Mouse (Mus musculus): Measurements from ENCODE around the gene Fgfr2. TPM values are rescaled to one million over a fixed set of nuclear protein-coding genes. Genes with fewer than 3 reads are reported as not detected.

Fgfr2 gene
- total RNA-seq, 2 experiments from 2014 or later = 1.7 to 3.7 TPM

- ATAC-seq (replicated peaks; ENCODE audit: low FRiP score, poor library complexity, severe bottlenecking) = no peak
These were observed 2157.2 kb downstream of the Fgfr2 start for GRCm38 (mm10) chr7:130965909-130966365.

GRCm38 (mm10) chr7:130965396-130965795, 2157.8 kb downstream of the Fgfr2 start:
- no peak for ATAC-seq (replicated peaks; ENCODE audit: low FRiP score, poor library complexity, severe bottlenecking)

DNA sequence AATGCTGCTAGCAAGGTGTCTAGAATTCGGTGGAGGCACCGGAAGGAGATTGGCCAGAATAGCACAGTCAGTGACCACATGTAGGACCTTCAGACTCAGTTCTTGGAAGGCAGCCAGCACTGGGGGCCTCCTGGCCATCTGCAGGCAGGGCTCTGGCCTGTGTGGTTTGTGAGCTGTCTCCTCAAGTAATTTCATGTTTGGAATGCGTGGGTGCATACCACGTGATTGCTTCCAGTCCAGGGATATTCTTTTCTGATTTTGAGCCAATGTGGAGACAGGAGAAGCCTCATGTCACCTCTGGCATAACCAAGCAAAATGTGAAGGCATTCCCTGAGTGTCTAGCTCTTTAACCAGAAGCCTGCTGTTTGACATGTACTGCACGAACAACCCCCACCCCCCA, 2158.5 kb downstream of the Fgfr2 start:
- ATAC-seq (replicated peaks; ENCODE audit: low FRiP score, poor library complexity, severe bottlenecking) = no peak

GRCm38 (mm10) chr7:130961429-130961828, 2161.7 kb downstream of the Fgfr2 start:
- ATAC-seq (replicated peaks; ENCODE audit: low FRiP score, poor library complexity, severe bottlenecking) = no peak

- ATAC-seq (replicated peaks; ENCODE audit: low FRiP score, poor library complexity, severe bottlenecking) = no peak
These were observed 2163.3 kb downstream of the Fgfr2 start for GRCm38 (mm10) chr7:130959868-130960267.

- ATAC-seq (replicated peaks; ENCODE audit: low FRiP score, poor library complexity, severe bottlenecking) = no peak
These were observed 2164.6 kb downstream of the Fgfr2 start for GRCm38 (mm10) chr7:130958551-130958950.

DNA sequence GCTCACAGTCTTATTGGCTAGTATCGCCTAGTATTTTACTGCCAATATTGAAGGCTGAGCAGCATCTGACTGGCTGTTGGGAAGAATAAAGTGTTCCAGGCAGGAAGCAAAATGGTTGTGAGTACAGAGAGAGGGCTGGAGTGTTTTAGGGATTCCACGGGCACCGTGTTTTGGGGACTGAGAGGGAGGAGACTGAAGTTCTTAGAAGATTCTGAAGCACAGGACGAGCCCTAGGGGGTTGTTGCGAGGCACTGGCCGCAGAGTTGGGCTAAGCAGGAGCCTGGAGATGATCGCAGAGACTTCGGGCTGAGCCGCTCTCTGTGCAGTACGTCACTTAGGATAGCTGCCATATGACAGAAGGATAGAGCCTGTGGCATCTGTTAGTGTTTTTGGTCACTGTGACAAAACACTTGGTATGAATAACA, 2169.0 kb downstream of the Fgfr2 start:
- ATAC-seq (replicated peaks; ENCODE audit: low FRiP score, poor library complexity, severe bottlenecking) = no peak

DNA sequence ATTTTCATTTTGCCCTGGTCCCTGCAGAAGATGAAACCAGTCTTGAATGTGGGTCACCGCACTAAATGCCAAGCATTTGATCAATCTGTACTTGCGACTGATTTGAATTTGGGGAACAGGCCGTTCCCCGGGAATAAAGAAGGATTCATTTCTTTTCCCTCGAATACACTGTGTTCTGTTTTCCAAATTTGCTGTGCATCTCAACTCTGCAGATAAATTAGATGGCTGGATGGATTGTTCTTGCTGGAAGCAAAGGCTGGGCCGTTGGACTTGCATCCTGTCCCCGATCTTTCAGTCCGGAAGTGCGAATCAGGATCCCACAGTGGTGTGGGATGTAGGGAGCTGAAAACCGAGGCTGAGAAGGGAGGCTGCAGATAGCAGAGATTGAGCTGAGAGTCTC, 2169.8 kb downstream of the Fgfr2 start:
- no peak for ATAC-seq (replicated peaks; ENCODE audit: low FRiP score, poor library complexity, severe bottlenecking)

- no peak for ATAC-seq (replicated peaks; ENCODE audit: low FRiP score, poor library complexity, severe bottlenecking)
These were observed 2172.1 kb downstream of the Fgfr2 start for GRCm38 (mm10) chr7:130951004-130951403.

- ATAC-seq (replicated peaks; ENCODE audit: low FRiP score, poor library complexity, severe bottlenecking) = no peak
These were observed 2172.7 kb downstream of the Fgfr2 start for GRCm38 (mm10) chr7:130950482-130950881.

GRCm38 (mm10) chr7:130949331-130949751, 2173.8 kb downstream of the Fgfr2 start:
- no peak for ATAC-seq (replicated peaks; ENCODE audit: low FRiP score, poor library complexity, severe bottlenecking)

DNA sequence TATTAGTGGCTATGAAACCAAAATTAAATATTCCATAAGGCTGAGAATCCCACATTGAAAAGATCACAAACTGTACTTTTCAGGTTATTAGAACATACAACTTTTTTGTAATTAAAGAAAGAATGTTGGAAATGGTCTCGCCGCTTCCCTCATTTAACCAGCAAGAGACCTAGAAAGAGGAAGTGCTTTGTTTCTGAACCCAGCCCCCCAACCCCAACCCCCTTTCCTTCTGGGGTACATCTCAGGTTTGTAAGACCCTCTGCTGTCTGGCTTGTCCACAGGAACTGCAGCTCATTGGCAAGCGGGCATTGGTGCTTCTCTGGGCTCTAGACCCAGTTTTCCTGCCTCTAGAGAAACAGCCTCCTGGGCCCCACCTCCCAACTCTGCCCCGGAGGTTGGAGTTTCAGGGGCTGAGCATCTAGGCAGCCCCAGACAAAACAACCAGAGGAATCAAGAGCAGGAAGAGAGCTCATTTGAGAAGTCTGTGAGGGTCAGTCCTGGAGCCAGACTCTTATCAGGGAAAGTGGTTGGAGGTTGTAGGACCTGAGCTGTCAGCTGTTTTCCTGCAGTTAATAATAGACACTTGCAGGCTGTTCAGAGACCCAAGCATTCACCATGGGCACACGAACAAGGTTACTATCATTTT, 2174.5 kb downstream of the Fgfr2 start:
- no peak for ATAC-seq (replicated peaks; ENCODE audit: low FRiP score, poor library complexity, severe bottlenecking)

DNA sequence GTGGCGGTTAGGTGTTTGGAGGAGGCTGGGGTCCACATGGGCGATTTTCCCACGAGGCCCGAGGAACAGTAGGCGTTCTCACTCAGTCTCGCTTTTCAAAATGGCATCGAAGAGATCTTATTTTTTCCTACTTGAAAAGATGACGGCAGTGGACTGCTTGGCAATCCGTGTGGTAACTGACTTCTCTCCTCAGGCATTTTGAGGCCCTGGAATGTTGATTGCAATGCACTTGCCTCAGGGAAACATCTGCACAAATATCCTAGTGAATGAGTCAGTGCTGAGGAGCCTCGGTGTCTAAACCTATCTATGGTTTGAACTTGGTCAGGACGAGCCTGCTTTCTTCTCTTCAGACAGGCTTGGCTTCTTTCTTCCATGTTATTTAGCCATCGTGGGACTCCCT, 2176.8 kb downstream of the Fgfr2 start:
- no peak for ATAC-seq (replicated peaks; ENCODE audit: low FRiP score, poor library complexity, severe bottlenecking)

- ATAC-seq (replicated peaks; ENCODE audit: low FRiP score, poor library complexity, severe bottlenecking) = no peak
These were observed 2177.4 kb downstream of the Fgfr2 start for GRCm38 (mm10) chr7:130945730-130946129.

GRCm38 (mm10) chr7:130944766-130945475, 2178.2 kb downstream of the Fgfr2 start:
- ATAC-seq (replicated peaks; ENCODE audit: low FRiP score, poor library complexity, severe bottlenecking) = no peak

DNA sequence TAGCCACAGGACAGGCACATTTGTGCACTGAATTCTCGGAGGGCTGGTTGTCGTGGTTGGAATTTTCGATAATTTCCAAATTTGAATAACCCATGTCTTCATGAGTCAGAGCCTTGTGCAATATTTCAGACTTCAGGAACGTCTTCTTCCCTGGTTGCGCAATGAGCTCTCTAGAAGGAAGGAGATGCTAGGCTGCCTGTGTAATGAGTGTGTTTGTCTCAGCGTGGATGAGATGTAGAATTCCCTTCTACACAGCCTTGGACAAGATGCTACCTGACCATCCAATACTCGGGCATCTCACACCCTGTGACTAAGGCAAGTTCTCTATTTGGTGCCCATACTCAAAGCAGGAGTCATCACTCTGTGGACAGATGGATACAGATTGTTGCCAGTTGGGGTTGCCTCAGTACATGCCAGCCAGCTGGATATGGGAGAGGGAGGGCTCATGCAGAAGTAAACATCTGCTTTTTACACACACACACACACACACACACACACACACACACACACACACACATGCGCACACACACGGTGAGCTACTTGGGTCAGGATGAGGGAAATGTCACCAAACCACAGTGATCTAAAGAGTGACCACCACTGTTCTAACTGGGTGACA, 2179.8 kb downstream of the Fgfr2 start:
- no peak for ATAC-seq (replicated peaks; ENCODE audit: low FRiP score, poor library complexity, severe bottlenecking)

- no peak for ATAC-seq (replicated peaks; ENCODE audit: low FRiP score, poor library complexity, severe bottlenecking)
These were observed 2182.4 kb downstream of the Fgfr2 start for GRCm38 (mm10) chr7:130940733-130941132.

DNA sequence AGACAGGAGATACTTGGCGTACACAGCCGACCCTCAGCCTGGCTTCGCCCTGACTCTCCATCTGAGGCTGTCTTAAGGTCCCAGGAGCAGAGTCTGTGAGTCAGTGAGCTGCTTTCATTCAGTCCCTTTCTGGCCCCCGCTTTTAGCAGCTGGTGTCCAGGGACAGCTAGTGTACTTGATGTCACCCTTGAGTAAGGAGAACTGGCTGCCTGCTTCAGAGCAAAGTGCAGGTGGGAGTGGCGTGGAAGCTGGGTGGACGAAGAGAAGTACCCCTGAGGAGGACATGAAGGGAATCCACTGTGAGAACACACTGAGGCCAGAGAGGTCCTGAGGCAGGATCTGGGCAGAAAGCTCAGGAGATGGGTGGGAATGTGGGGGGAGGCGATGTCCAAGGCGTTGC, 2184.3 kb downstream of the Fgfr2 start:
- no peak for ATAC-seq (replicated peaks; ENCODE audit: low FRiP score, poor library complexity, severe bottlenecking)

GRCm38 (mm10) chr7:130938005-130938404, 2185.1 kb downstream of the Fgfr2 start:
- ATAC-seq (replicated peaks; ENCODE audit: low FRiP score, poor library complexity, severe bottlenecking) = no peak

- no peak for ATAC-seq (replicated peaks; ENCODE audit: low FRiP score, poor library complexity, severe bottlenecking)
These were observed 2185.8 kb downstream of the Fgfr2 start for GRCm38 (mm10) chr7:130937266-130937841.
